Mouse (Mus musculus) thymus, postnatal 14 days (tissue): Measurements from ENCODE around the gene Rpl23.

Experiments used
- DNase-seq: peaks from one replicate; pipeline ENCODE4 v3.0.0; 2021

The Rpl23 gene

DNA sequence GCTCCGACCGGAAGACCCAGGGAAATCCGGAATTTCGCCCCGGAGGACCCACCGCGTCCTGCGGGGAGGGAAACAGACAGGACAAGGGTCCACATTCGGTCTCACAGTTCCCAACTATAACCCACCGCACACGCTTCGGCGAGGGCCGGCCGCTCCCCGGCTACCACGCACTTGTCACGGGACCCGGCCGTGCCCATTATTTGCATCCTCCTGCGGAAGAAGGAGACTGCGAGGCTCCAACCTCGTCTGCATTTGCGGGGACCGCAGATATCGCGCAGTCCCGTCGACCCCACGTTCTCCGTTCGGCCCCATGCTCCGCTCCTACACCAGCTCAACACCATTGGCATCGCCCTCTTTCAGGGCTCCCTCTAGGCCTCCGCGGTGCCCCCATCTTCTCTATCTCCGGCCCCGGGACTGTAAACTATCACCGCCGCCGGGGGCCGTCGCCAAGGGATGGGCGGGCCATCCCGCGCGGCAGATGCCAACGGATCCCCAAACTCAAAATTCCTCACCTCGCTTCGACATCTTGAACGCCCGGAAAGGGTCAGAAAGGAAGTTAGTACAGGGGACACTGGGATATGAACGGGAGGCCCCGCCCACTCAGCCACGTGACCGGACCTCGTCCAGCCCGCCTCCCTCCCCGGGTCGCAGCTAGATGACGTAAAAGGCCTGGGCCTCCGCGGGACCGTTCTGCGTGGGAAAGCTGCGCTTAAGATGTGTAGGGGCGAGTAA is at the start of gene Rpl23:
TSS of gene Rpl23 (minus strand) at position 606 of the 732 bp plus-strand sequence.
- peak; percentile 99 for DNase-seq

DNA sequence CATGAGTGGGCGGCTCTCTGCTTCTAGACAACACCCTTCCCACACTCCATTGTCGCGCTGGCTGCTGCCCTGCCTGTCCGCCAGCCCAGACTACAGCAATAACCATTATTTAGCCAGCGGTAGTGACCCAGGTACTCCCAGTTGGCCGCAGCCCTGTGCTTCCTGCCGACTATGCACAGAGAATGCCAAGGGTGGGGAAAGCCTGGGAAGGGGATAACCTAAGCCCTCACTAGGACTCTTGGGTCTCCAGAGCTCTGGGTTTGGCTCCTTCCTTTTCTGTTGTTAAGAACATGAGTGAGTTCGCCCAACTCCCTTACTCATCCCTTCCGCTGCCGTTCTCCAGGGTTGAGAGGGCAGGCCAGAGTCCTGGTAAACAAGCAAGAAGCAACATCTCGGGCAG is 49.8 kb upstream of the Rpl23 start:
- DNase-seq, result no peak

DNA sequence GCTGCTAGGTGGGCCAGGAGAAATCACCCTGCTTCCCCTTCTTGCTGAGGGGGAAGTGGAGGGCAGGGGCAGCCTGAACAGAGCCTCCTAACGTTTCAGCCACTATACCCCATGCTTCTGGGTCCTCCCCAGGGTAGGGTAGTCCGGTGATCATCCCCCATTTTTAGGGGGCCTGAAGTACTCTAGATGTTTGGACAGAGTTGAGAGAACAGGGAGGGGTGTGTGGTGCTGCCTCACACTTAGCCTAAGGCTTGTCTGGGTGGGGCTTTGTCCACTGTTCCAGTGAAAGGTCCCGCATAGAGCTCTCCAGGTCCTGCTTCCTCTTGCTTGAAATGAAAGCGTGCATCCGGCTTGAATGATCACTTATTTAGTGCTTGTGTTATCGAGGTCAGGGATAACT is 48.3 kb upstream of the Rpl23 start:
- DNase-seq, result no peak

DNA sequence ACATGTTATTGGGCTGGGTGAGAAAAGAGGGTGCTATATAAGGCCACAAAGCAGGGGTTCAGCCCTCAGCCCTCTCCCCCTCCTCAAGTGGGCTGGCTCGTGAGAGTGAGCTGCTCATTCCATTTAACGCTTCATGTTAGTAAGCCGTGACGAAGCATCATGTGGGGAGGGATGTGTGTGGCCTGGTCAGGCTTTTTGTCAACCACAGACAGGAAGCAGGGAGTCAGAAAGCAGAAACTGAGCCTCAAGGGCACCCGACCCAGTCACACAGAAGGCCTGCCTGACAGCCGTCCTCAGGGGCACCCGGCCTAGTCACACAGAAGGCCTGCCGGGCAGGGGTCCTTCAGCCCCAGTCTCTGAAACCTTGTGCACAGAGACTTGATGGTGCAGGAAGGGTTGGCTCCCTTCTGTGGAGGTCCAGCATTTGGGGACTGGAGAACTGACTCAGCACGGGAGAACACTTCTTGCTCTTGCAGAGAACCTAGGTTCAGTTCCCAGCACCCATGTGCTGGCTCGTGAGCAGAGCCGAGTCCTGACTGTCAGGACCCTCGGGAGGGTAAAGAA is 47.8 kb upstream of the Rpl23 start:
- DNase-seq, result no peak

DNA sequence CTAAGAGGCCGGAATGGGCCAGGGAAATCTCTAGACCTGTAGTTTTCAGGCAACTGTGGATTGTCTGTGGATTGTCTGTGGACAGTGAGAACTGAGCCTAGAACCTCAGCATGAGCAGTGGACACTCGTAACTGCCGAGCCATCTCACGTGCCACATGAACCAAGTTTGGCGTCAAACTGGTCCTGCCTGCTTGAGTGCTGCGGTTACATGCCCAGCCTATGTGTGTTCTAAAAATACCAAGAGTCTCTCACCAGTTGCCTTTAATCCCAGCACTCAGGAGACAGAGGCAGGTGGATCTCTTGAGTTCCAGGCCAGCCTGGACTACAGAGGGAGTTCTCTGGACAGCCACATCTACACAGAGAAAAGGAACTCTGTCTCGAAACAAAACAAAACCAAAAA is 47.1 kb upstream of the Rpl23 start:
- DNase-seq, result no peak

DNA sequence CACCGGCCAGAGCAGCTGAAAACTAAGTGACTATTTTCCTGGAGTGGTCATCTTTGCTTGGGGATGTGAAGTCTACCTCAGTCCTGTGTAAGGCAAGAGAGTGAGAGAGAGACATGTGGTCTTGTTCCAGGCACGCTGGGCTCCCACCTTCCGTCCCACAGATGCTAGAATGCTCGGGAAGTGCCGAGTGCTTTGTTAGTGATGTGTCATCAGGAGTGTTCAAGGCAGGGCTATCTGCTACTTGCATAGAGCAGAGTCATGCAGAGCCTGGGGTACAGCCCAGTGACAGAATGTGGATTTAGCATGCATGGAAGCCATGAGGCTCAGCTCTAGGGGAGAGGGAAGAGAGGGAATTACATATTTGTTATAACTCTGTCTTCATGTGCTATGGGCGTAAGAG is 45.4 kb upstream of the Rpl23 start:
- no peak for DNase-seq

DNA sequence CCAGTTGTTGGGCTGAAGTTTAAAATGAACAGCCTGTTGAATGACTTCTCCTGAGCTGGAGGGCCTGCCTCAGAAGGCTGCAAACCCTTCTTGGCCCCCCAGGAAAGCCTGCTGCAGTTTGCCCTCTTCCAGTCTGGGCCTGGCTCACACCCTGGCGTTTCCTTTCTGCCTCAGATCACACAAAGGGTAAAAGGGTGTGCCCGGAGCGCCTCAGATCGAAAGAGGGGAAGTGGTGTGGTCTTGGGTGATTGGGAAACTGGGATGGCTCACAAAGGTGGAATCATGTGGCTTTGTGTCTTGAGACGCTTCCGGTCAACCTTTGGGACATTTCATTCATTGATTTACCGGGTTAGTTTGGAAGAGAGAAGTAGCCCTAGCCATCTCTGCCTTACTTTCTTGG is 44.2 kb upstream of the Rpl23 start:
- peak; percentile 42 for DNase-seq

DNA sequence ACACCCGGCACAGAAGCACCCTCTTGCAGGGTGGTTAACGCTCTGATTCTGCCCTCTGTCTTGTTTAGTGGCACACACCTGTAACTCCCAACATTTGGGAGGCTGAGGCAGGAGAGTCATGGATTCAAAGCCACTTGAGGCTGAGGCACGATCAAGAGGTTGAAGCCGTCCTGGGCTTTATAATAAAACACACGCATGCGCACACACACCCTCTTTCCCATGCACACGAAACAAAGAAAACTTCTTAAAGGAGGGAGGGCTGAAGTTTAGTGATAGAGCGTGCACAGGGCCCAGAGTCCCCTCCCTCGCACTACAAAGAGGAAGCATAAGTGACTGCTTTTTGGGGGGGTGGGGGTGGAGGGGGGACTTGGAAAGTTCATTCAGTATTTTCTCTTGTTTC is 43.7 kb upstream of the Rpl23 start:
- peak; percentile 75 for DNase-seq

DNA sequence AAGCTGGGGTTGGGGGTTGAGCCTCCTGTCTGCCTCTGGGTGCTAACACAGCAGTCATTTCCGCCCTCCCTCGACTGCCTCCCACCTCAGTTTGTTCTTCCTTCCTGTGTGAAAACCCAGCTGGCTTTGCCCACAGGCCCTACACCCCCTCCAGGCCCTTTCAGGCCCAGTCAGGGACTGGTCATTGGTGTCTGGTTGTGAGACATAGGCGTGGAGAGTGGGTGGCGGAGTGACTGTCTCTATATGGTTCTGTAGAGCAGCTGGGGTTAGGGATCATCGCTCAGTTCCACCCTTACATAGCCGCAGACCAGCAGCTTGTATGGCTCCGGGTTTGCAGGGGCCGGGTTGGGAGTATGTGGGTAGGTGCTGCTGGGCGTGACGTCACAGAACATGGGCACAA is 43.1 kb upstream of the Rpl23 start:
- DNase-seq, result peak; percentile 88

DNA sequence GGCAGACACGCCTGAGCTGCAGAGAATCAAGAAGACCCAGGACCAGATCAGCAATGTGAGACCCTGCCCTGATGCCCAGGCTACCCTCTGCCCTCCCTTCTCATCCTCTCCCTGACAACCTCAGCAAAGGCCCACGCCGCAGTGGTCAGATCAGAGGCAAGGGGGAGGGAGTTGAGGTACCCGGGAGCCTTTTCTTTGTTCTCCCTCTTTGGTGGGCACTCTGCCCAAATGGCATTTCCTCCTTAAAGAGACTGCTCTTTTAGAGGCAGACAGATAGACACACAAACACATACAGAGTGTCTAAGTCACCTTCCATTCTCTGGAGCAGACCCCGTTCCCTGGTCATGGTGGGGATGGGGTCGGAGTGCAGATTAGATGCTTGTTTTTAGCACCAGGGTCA is 42.7 kb upstream of the Rpl23 start:
- DNase-seq, result no peak

DNA sequence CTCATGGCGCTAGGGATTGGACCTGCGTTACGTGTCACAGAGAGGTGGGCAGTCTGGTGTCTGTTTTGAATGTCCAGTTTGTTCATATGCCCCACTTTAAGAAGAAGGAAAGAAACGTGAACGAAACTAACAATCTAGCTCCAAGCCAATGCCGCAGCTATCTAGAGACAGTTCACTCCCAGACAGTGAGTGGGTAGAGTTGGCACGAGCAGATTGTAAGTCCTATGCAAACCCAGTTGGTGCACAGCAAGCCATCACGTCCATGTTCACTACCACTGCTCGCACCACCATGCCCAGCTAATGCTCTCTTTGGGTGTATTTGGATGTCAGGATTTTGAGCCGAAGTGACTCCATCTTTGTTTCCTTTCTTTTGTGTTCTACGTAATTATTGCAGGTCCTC is 41.9 kb upstream of the Rpl23 start:
- no peak for DNase-seq

DNA sequence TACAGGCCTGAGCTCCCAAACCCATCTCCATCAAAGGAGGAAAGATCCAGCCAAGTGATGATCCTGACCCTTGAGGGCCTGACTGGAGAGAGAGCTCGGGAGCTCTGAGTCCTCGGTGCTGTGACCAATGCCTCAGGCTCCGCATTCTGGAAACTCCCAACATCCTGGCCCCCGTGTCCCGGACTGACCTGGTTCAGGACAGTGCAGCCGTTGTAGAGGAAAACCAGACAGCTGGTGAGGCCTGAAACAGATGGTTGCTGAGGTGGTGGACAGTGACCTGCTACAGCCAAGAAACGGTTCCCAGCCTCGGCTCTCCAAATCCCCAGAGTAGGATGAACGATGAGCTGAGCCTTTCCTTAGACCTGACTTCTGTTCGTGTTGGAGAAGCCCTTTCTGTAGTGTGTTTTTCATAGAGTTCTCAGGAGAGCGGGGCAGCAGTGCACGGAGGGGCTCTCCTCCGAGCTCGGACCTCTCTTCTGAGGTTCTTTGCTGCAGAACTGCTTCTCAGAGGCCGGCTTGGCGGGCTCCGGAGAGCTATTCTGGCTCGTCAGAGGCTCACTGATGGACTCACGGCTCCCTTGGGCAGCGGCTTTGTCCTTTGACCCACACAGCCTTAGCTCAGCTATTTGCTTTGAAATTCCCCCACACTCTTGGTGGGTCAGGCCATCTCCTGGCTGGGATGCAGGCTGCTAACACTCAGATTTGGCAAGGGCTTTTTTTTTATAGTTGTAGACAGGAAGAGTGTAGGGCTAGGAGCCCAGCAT is 40.8 kb upstream of the Rpl23 start:
- DNase-seq, result no peak

DNA sequence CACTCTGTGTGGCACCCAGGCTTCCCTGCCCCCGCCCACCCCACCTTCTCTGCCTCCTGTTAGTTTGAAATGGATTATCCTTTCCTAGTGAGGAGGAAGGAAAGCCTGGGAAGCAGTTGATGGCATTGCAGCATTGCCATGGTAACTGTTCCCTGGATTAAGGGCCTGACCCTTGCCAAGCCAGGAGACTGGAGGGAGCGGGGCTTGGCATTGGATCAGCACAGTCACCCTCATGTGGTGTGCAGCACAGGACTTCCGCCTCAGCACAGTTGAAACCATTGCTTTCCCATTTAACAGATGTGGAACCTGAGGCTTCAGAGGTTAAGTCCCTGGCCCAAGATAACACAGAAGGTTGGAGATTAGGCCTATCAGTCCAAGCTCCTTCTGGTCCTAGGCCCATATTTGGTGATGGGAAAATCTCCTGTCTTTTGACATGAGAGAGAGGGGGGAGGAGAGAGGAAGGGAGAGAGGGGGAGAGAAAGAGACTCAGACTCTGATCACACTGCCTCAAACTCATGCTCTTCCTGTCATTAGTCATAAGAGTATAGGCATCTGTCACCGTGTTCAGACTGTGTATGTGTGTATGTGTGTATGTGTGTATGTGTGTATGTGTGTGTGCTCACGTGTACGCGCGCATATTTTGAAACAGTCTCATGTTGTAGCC is 39.3 kb upstream of the Rpl23 start:
- no peak for DNase-seq

DNA sequence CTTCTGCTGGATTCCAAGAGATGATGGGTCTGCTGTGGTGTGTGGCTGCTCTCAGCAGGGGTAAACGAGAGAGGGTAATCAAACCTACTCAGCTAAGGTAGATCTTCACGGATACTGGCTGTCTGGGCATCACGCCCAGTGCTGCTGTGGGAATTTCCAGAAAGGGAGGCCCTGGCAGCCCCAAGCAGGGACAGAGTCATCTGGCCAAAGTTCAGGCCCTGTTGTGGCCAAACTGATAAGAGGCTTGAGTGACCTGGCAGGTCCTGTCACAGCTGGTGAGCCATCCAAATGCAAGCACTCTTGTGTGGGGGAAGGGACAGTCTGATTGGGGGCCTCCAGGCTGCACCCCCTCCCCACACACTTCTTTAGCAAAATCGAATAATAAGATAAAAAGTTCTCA is 38.6 kb upstream of the Rpl23 start:
- DNase-seq, result no peak

DNA sequence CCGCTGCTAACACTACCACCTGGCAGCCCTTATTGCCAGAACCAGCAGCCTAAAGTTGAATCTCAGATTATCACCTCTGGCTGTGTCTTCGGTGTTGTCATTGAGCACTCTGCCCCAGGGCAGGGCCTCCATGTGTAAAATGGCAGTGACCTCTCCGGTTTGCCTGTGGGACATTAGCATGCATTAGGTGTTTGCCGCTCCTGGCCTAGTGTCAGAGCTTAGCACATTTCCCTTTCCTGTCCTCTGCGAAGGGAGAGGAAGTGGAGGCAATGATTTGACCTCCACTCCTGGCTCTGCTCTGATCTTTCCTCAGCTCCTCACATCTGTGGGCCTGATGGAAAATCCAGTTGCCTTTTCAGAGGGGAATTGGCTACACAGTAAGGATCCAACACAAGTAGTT is 37.7 kb upstream of the Rpl23 start:
- DNase-seq, result no peak

DNA sequence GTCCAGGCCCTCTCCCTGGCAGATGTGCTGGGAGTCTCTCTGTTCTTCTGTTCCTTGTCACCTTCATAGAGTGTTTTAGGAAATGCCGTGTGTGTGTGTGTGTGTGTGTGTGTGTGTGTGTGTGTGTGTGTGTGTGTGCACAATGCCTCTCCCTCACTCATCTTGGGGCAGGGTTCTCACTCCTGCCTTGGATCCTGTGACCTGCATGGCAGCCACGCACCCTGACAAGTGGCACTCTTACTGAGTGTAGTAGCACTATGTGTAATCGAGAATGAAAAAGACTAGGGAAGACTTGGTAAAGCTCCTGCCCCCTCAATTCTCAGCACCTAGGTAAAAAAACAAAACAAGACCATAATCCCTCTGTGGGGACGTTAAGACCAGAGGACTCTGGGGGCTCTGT is 36.9 kb upstream of the Rpl23 start:
- no peak for DNase-seq

DNA sequence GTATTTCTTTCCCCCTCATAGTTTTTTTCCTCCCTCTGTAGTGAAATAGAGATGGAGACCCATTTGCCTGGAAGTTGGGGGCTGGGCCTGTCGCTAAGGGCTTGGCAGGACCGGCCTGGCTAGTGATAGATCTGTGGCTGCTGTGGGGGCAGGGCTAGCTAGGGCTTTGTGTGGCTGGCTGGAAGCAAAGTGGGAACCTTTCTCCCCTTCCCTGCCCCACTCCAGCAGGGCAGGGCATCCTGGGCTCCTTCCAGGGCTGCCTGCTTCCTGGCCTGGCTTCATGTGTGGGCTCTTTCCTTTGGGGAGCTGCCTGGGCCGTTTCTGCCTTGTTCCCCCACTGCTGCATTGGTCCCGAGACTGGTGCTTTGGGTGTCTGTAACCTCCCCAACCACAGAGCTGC is 36.3 kb upstream of the Rpl23 start:
- DNase-seq, result no peak

DNA sequence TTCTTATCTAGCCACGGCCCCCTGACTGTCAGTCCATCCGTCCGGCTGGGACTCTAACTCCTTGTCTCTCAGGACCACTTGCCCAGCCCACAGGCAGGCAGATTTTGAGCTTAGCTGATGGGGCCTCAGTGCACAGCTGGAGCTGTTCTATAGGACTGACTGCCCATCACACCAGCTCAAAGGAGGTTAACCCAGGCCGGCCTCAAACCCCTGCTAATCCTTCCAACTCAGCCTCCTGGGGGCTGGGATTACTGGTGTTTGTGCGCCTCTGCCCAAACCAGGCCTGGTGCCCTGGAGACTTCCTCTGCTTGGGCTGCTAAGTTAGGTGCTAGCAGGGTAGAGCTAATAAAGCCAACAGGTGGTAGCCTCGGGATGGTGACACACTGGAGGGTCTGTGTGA is 35.8 kb upstream of the Rpl23 start:
- no peak for DNase-seq

DNA sequence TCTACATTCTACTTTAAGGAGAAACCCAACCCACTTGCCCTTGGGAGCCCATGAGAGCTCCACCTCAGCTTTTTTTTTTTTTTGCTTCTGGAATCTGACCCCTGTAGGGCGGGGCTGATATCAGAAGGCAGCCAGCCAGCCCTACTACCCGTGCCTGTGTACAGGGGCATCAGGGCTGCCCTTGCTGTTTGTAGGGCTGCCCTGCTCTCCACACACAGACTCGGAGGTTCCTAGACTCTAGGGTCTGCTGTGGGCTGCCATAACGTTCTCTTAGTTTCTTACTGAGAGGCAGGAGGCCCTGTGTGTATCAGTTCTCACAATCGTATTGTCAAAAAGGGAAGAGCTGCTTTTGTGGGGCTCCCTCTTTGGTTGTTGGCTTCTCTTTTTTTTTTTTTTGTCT is 35.1 kb upstream of the Rpl23 start:
- DNase-seq, result no peak

DNA sequence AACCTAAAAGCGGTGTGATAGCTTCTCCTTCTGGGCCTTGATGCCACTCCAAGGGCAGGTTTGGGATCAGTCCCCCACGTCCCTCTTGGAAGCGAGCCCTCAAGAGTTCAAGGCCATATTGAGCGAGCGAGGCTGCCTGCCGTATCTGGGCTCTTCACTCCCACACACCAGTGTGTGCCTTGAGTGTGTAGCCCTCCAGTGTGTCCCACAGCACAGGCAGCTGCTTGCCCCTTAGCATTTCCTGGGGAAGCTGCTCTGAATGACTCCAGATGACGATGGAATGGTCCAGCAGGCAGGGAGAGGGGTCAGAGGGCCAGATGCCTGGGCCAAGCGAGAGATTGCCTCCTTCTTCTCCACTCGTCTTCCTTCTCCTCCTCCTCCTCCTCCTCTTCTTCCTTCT is 34.7 kb upstream of the Rpl23 start:
- no peak for DNase-seq

DNA sequence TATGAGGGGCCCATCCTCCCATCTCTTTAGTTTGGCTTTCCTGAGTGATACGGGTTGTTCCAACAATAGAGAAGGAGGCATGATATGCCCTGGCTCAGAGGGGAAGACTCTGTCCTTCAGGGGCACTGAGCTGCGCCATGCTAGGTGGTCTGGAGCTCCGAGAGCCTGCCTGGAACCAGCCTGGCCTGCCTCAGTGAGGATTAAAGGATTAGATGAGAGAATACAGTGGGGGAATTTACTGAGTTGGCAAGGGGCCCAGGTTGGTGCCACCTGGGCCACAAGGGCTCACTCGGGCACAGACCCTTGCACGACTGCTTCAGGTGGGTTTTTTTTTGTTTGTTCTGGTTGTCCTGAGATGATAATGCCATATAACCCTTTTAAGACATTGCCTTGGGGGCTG is 33.9 kb upstream of the Rpl23 start:
- no peak for DNase-seq

DNA sequence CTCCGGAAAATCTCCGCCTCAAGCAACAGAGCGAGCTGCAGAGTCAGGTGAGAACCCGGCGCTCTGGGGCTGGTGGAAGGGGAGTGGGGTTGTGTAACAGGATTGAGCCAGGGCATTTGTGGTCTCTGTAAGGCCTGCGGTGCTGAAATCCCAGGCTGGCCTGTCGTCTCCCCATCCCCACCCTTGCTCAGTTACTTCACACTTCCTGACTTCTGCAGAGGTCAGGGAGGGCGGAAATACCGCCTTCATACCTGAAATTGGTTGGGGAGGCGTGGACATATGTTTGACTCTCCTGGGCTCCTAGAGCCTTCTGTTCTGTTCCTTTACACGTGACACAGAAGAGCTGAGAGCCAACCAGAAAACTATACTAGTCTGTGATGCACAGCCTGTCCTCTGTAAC is 33.5 kb upstream of the Rpl23 start:
- DNase-seq, result no peak

DNA sequence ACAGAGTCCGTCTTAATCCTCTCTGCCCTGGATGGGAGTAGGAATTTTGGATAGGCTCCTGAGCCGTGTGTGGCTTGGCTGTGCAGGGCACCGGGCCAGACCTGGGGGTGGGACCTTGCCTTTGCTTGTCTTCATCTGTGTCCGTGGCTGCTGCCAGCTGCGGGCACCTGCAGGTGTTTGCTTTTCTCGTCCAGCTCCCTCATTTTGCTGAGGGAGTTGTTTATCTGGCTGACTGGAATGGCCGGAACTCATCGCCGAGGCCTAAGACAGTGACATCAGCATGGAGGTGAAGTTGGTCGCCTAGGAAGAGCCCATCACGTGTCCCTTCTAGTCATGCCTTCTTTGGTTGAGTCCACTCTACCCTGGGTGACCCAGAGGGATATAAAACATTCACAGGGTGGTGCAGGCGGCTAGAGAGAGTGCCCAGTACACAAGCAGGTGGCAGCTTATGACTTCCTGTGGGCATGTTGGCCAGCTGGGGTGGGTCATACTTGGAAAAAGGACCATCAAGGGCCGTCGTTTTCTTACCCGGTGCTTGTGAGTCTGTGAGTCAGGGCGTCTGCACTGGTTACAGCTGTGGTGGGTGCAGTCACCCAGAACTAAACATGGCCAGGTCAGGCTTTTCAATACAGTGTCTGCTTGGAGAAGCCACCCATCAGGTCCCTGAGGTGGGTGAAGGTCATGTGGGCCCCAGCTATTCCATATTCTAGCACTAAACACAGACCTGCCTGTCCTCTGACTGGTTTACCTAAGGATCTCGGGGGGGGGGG is 31.7 kb upstream of the Rpl23 start:
- no peak for DNase-seq
